Mouse (Mus musculus) liver, embryonic 18 days (tissue): Measurements from ENCODE around the gene Hist2h2ac. TPM values are rescaled to one million over a fixed set of nuclear protein-coding genes. Genes with fewer than 3 reads are reported as not detected.

Source experiments
- polyA plus RNA-seq: library from polyadenylated mRNA; depleted of rRNA; stranded (reverse); fragments of >200 nt; gene quantifications from 2 replicates; pipeline ENCODE4 v1.2.3, GENCODE M21; 2012; rRNA removed

The Hist2h2ac gene
- 7.7 and 8.1 TPM in 2 replicates for polyA plus RNA-seq

DNA sequence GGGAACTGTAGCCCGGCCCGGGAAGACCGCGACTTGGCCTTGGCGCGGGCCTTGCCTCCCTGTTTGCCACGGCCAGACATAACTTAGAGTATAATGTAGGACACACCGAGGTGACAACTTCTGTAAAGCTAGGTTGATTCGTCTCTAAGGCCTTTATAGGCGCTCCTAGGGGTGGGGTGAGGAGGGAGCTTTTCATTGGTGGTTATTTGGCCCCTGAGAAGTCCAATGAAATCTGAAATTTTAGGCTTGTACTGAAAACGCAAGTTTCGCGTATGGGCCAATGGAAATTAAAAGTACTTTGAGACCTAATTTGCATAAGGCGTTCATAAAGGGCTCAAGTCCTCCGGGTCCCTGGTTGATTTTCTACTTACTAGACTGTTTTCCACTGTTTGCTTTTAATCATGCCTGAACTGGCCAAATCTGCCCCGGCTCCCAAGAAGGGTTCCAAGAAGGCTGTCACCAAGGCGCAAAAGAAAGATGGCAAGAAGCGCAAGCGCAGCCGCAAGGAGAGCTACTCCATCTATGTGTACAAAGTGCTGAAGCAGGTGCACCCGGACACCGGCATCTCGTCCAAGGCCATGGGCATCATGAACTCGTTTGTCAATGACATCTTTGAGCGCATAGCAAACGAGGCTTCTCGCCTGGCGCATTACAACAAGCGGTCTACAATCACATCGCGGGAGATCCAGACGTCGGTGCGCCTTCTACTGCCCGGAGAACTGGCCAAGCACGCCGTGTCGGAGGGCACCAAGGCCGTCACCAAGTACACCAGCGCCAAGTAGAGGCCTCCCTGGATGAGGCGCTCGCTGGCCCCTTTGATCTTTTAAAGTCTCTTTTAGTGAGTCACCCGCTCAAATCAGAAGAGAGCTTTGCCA, at the start of gene Hist2h2ac, which contains the start of gene Hist2h2be:
Hist2h2ac (minus strand) TSS at position 116 of the 875 bp plus-strand sequence.
Hist2h2be (plus strand) TSS at position 355 of the 875 bp plus-strand sequence.

DNA sequence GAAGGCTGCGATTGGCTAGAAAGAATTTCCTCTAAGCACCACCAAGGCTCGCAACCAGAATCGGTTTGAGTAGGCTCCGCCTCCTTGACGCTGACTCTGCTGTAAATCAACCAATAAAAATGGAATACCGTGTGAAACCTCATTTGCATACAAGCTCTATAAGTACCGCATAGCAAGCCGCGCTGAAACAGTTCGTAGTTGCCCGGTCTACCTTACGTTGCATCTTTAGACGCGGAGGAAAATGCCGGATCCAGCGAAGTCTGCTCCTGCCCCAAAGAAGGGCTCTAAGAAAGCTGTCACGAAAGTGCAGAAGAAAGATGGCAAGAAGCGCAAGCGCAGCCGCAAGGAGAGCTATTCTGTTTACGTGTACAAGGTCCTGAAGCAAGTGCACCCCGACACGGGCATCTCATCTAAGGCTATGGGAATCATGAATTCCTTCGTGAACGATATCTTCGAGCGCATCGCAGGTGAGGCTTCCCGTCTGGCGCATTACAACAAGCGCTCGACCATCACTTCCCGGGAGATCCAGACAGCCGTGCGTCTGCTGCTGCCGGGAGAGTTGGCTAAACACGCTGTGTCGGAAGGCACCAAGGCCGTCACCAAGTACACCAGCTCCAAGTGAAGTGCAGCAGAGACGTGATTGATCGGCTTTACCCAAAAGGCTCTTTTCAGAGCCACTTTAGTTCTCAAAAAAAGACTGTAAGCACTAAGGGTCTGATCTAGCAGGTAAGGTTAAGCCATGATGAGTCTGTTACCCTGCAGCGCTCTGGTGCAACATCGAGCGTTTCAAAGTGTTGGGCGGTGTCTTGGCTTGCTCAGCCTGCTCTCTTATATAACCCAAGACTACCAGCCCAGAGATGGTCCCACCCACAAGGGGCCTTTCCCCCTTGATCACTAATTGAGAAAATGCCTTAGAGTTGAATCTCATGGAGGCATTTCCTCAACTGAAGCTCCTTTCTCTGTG, 49.1 kb upstream of the Hist2h2ac start, which contains the start of gene Hist2h2bb:
Hist2h2bb (plus strand) TSS at position 242 of the 964 bp plus-strand sequence.

GRCm38 (mm10) chr3:96268051-96268775, 47.5 kb upstream of the Hist2h2ac start, which contains the start of gene Hist2h3b:
Hist2h3b (plus strand) TSS chr3:96268654.

GRCm38 (mm10) chr3:96262979-96263550, 42.4 kb upstream of the Hist2h2ac start, which contains the start of gene Hist2h4:
Hist2h4 (minus strand) TSS chr3:96263311.

DNA sequence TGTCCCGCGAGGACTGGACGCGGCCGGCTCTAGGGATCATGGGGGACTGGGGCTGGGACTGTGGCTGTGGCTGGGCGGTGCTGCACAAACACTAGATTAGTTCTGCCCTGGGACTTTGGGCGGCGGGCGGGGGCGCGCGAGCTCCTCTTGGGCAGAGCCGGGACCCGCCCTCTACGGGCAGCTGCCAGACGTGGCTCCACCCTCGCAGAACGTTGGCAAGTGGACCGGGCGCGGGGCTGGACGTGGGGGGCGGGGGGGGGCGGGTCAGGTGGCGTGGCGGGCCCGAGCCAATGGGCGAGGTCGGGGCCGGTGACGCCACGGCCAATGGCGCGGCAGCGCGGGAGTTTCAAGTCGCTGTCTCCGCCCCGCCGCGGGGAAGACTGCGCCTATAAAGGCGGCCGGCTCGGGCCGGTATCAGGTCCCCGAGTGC, 25.8 kb upstream of the Hist2h2ac start, which contains the start of gene Hist2h3c1:
Hist2h3c1 (plus strand) TSS at position 259 of the 430 bp plus-strand sequence.

GRCm38 (mm10) chr3:96245003-96245886, 24.6 kb upstream of the Hist2h2ac start, which contains the start of gene Hist2h2aa1:
Hist2h2aa1 (plus strand) TSS chr3:96245497.

GRCm38 (mm10) chr3:96239949-96240798, 19.5 kb upstream of the Hist2h2ac start, which contains the start of gene Hist2h2aa2:
Hist2h2aa2 (minus strand) TSS chr3:96240276.

DNA sequence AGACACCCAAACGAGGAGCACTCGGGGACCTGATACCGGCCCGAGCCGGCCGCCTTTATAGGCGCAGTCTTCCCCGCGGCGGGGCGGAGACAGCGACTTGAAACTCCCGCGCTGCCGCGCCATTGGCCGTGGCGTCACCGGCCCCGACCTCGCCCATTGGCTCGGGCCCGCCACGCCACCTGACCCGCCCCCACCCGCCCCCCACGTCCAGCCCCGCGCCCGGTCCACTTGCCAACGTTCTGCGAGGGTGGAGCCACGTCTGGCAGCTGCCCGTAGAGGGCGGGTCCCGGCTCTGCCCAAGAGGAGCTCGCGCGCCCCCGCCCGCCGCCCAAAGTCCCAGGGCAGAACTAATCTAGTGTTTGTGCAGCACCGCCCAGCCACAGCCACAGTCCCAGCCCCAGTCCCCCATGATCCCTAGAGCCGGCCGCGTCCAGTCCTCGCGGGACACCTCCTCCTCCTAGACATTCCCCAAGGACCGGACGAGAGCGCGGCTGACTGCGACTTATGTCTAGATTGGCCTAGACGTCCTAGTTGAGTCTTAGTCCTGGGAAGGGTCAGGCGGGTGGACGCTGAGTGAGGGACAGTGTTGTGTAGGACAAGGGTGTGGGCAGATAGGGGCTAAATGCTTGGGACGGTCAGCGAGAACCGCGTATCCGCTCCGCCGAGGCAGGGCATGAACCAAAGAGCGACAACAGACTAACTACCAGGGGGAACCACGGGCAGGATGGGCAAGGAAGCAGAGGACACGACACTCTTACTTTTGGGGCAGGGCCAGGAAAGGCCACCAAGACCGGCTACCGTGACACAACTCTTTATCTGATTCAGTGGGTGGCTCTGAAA, 18.5 kb upstream of the Hist2h2ac start, which contains the start of gene Hist2h3c2:
Hist2h3c2 (minus strand) TSS at position 174 of the 840 bp plus-strand sequence.

DNA sequence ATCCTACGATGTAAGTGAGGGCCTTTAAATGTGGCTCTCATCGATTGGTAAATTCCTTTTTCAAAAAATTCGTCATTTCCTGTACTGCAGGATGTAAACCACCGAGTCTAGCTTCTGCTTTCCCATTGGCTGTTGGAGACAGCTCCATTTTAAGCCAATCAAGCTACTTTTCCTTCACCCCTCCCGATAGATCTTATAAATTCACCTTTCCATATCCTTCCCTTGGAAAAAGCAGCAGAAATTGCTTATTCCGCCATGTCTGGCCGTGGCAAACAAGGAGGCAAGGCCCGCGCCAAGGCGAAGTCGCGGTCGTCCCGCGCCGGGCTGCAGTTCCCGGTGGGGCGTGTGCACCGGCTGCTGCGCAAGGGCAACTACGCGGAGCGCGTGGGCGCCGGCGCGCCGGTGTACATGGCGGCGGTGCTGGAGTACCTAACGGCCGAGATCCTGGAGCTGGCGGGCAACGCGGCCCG, 984 bp downstream of the Hist2h2ac start, which contains the start of the genes Bola1 and Hist2h2ab:
Bola1 (minus strand) TSS at position 49 of the 470 bp plus-strand sequence.
Hist2h2ab (plus strand) TSS at position 205 of the 470 bp plus-strand sequence.

DNA sequence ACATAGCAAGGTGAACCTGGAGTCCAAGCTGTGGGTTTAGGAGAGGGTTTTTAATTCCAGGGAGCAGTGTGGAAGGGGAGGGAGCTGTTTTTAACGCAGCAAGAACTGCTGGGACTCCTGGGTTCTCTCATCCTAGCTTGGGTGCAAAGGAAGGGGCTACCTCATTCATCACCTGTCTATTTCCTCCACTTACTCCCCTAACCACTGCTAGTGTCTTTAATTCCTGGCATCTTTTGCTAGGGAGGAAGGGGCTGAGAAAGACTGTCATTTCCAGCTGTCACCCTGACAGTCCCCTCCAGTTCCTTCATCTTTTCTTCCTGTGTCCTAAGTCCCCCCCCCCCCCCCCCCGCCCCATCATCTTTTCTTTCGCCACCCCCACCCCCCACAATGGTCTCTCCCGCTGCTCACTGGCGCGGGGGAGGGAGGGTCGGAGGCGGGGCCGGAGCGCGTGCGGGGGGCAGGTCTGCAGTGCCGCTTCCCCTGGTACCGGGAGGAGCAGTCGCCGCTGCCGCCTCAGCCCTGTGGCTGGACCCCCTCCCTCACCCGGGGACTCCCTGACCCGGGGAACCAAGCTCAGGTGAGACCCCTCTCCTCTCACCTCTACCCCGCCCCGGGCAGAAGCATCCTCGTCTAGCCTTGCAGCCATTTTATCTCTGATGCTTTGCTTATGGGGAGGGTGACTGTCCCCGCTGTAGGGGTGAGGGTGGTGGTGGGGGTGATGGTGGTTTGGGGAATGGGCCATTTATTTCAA, 39.8 kb downstream of the Hist2h2ac start, which contains the start of gene Sv2a:
Sv2a (plus strand) TSS at position 425 of the 751 bp plus-strand sequence.

GRCm38 (mm10) chr3:96172197-96173178, 48.2 kb downstream of the Hist2h2ac start, which contains the start of gene Sf3b4:
Sf3b4 (plus strand) TSS chr3:96172332.

